Mouse (Mus musculus) C2C12 (cell line): Measurements from ENCODE around the gene Camta1.

Experiments used
- CTCF ChIP-seq: IDR thresholded peaks from one replicate; pipeline ENCODE4 v1.5.1; 2011; ENCODE audit not compliant: control insufficient read depth, insufficient read depth, insufficient read length
- MAX ChIP-seq: IDR thresholded peaks from one replicate; pipeline ENCODE4 v1.6.1; 2011; ENCODE audit warnings: mild to moderate bottlenecking, control low read depth
- MYOD1 ChIP-seq: IDR thresholded peaks from one replicate; pipeline ENCODE4 v1.6.1; 2011; ENCODE audit warnings: low read depth; ENCODE audit not compliant: control insufficient read depth, insufficient read length
- MYOG ChIP-seq: IDR thresholded peaks from one replicate; pipeline ENCODE4 v1.6.1; 2011; ENCODE audit not compliant: control insufficient read depth, insufficient read length; ENCODE audit errors: extremely low read depth

DNA sequence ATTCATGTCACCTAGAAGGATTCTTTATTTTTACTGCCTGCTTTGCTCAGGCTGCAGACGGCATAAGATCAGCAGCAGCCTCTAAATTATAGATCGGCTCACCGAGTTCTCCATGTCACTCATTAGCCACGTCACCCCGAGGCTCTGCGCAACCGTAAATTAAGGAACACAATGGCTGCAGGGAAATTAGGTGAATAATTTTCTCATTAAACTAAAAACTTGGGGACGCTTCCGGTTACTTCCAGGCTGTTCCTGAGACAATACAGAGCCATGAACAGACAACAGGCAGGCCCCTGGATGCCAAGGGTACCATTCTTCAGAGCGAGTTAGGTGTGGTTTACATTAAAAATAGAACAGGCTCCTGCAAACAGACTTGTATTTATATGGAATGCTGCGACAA, 472.3 kb downstream of the Camta1 start:
- TF ChIP-seq CTCF (no peak), MYOD1 (no peak), MYOG (no peak), MAX (no peak)
